Mouse (Mus musculus) MEL (cell line): ENCODE measurements at regions not wholly inside any gene's neighbourhood (a gene's known extent, or its start where the extent isn't known, plus 50 kb on each side); places are given as distances from the start of the nearest gene placed in this dataset.

Source experiments
- CTCF ChIP-seq, 3 experiments: IDR thresholded peaks in 2 of 3; conservative IDR thresholded peaks in 1 of 3; 2 replicates each; pipeline ENCODE4 v1.5.1; 2011 to 2012; ENCODE audit warnings: low read length in 3 of 3, low read depth in 2 of 3, mild to moderate bottlenecking in 2 of 3, improper control_type of control experiment in 1 of 3, inconsistent platforms in 1 of 3, mixed read lengths in 1 of 3, moderate library complexity in 1 of 3; ENCODE audit not compliant: control insufficient read depth in 1 of 3, insufficient read depth in 1 of 3, poor library complexity in 1 of 3, severe bottlenecking in 1 of 3
- JUND ChIP-seq: IDR thresholded peaks from 2 replicates; pipeline ENCODE4 v1.6.1; 2011; ENCODE audit warnings: low read depth, mild to moderate bottlenecking, improper control_type of control experiment, low read length
- KAT2A ChIP-seq: conservative IDR thresholded peaks from 2 replicates; pipeline ENCODE4 v1.6.1; 2012; ENCODE audit warnings: low read depth, low read length, improper control_type of control experiment, inconsistent platforms
- ZC3H11A ChIP-seq: IDR thresholded peaks from 2 replicates; pipeline ENCODE4 v1.6.1; 2012; ENCODE audit warnings: low read depth, mild to moderate bottlenecking, inconsistent platforms, low read length, improper control_type of control experiment

GRCm38 (mm10) chr1:33271437-33272145, 398.0 kb downstream of the Prim2 start:
- TF ChIP-seq CTCF (IDR thresholded peaks at IDR 0.05 in 2 of 3, conservative IDR thresholded peaks at IDR 0.05 in 1 of 3; ENCODE audit: control insufficient read depth in 1 of 3, insufficient read depth in 1 of 3, low read depth in 2 of 3, low read length in 3 of 3, poor library complexity in 1 of 3, severe bottlenecking in 1 of 3) (no peak), JUND (no peak), ZC3H11A (no peak), KAT2A (no peak)
